Mouse (Mus musculus) CH12.LX (cell line): Measurements from ENCODE around the gene Avpi1. TPM values are rescaled to one million over a fixed set of nuclear protein-coding genes. Genes with fewer than 3 reads are reported as not detected.
A peak's percentile ranks its signal among the peaks of the same experiment; 100 is the strongest.

Source experiments
- DNase-seq: peaks from one replicate; pipeline ENCODE4 v3.0.0-alpha.2; 2013; ENCODE audit errors: extremely low read depth
- H3K27ac ChIP-seq: 2 replicates; pipeline ENCODE4 v1.5.1; 2012; ENCODE audit warnings: low read depth, mild to moderate bottlenecking, control low read depth, moderate library complexity; ENCODE audit not compliant: insufficient read depth
- H3K27me3 ChIP-seq: replicated peaks from 2 replicates; pipeline ENCODE3; 2012; ENCODE audit warnings: inconsistent platforms
- H3K36me3 ChIP-seq, 2 experiments: replicated peaks in 1 of 2; 2 replicates each; pipeline versions ENCODE3 to v1.6.1; 2012; ENCODE audit warnings: inconsistent platforms in 1 of 2, low read length in 1 of 2, mild to moderate bottlenecking in 1 of 2, mixed read lengths in 1 of 2, moderate library complexity in 1 of 2; ENCODE audit not compliant: control insufficient read depth in 1 of 2, insufficient read depth in 1 of 2
- H3K4me1 ChIP-seq, 2 experiments: 2 replicates each; pipeline ENCODE4 v1.6.1; 2012; ENCODE audit warnings: inconsistent platforms in 1 of 2, moderate library complexity in 1 of 2; ENCODE audit not compliant: insufficient read depth in 2 of 2, control insufficient read depth in 1 of 2
- H3K4me2 ChIP-seq: 2 replicates; pipeline ENCODE4 v1.6.1; 2012; ENCODE audit warnings: low read depth, mild to moderate bottlenecking, control low read depth; ENCODE audit not compliant: poor library complexity, insufficient read depth, severe bottlenecking
- H3K4me3 ChIP-seq, 3 experiments: fragments of 150-350 bp in 1 of 3; sonication (generic) in 1 of 3; replicated peaks in 1 of 3; 2 replicates each; pipeline versions ENCODE3 to v1.5.1; 2011 to 2012; ENCODE audit warnings: low read depth in 2 of 3, low read length in 2 of 3, mild to moderate bottlenecking in 2 of 3, moderate library complexity in 2 of 3, control low read depth in 1 of 3, improper control_type of control experiment in 1 of 3, inconsistent platforms in 1 of 3, mixed read lengths in 1 of 3; ENCODE audit not compliant: poor library complexity in 1 of 3
- H3K79me2 ChIP-seq: replicated peaks from 2 replicates; pipeline ENCODE4 v1.6.1; 2012; ENCODE audit warnings: mild to moderate bottlenecking, moderate library complexity; ENCODE audit not compliant: control insufficient read depth, poor library complexity, insufficient read depth, severe bottlenecking; ENCODE audit errors: extremely low read depth
- H3K9ac ChIP-seq: 2 replicates; pipeline ENCODE4 v1.6.1; 2012; ENCODE audit warnings: low read depth, mild to moderate bottlenecking, control low read depth, moderate library complexity; ENCODE audit not compliant: insufficient read depth
- H3K9me3 ChIP-seq: replicated peaks from 2 replicates; pipeline ENCODE3; 2012; ENCODE audit warnings: low read length, inconsistent platforms, mixed read lengths
- BHLHE40 ChIP-seq: IDR thresholded peaks from 2 replicates; pipeline ENCODE4 v1.6.1; 2011; ENCODE audit warnings: mild to moderate bottlenecking, low read depth, low read length, improper control_type of control experiment
- CHD1 ChIP-seq: IDR thresholded peaks from 2 replicates; pipeline ENCODE4 v1.6.1; 2012; ENCODE audit warnings: low read depth, low read length, improper control_type of control experiment, inconsistent platforms
- CHD2 ChIP-seq: IDR thresholded peaks from 2 replicates; pipeline ENCODE4 v1.6.1; 2011; ENCODE audit warnings: low read length, improper control_type of control experiment
- CTCF ChIP-seq, 2 experiments: IDR thresholded peaks in 1 of 2; conservative IDR thresholded peaks in 1 of 2; 2 replicates each; pipeline ENCODE4 v1.5.1; 2011 to 2012; ENCODE audit warnings: low read depth in 2 of 2, low read length in 2 of 2, improper control_type of control experiment in 1 of 2, inconsistent platforms in 1 of 2, mild to moderate bottlenecking in 1 of 2, moderate library complexity in 1 of 2
- E2F4 ChIP-seq: IDR thresholded peaks from 2 replicates; pipeline ENCODE4 v1.6.1; 2011; ENCODE audit warnings: low read depth, low read length, improper control_type of control experiment; ENCODE audit not compliant: insufficient replicate concordance
- ELF1 ChIP-seq: IDR thresholded peaks from 2 replicates; pipeline ENCODE4 v1.6.1; 2014; ENCODE audit warnings: low read depth, mild to moderate bottlenecking, inconsistent platforms, low read length, improper control_type of control experiment
- HCFC1 ChIP-seq: IDR thresholded peaks from 2 replicates; pipeline ENCODE4 v1.6.1; 2012; ENCODE audit warnings: low read depth, mild to moderate bottlenecking, inconsistent platforms, low read length, improper control_type of control experiment
- IRF4 ChIP-seq: IDR thresholded peaks from 2 replicates; pipeline ENCODE4 v1.6.1; 2014; ENCODE audit warnings: low read depth, mild to moderate bottlenecking, inconsistent platforms, low read length, improper control_type of control experiment
- KAT2A ChIP-seq: IDR thresholded peaks from 2 replicates; pipeline ENCODE4 v1.6.1; 2012; ENCODE audit warnings: low read length, improper control_type of control experiment, inconsistent platforms; ENCODE audit not compliant: insufficient replicate concordance
- MAX ChIP-seq: IDR thresholded peaks from 2 replicates; pipeline ENCODE4 v1.6.1; 2011; ENCODE audit warnings: low read length, improper control_type of control experiment
- MEF2A ChIP-seq: IDR thresholded peaks from 2 replicates; pipeline ENCODE4 v1.6.1; 2014; ENCODE audit warnings: low read depth, mild to moderate bottlenecking, inconsistent platforms, low read length, improper control_type of control experiment, borderline replicate concordance
- MXI1 ChIP-seq: IDR thresholded peaks from 2 replicates; pipeline ENCODE4 v1.6.1; 2011; ENCODE audit warnings: mild to moderate bottlenecking, low read depth, low read length, improper control_type of control experiment
- NRF1 ChIP-seq: IDR thresholded peaks from 2 replicates; pipeline ENCODE4 v1.6.1; 2014; ENCODE audit warnings: low read depth, mild to moderate bottlenecking, inconsistent platforms, low read length, improper control_type of control experiment, moderate library complexity
- PAX5 ChIP-seq: IDR thresholded peaks from 2 replicates; pipeline ENCODE4 v1.6.1; 2012; ENCODE audit warnings: low read length, inconsistent platforms, mixed read lengths
- POLR2A ChIP-seq: IDR thresholded peaks from 2 replicates; pipeline ENCODE4 v1.6.1; 2011; ENCODE audit warnings: low read depth, mild to moderate bottlenecking, improper control_type of control experiment, low read length
- POLR2AphosphoS2 ChIP-seq: IDR thresholded peaks from 2 replicates; pipeline ENCODE4 v1.6.1; 2011; ENCODE audit warnings: low read depth, low read length, improper control_type of control experiment
- RCOR1 ChIP-seq: conservative IDR thresholded peaks from 2 replicates; pipeline ENCODE4 v1.6.1; 2012; ENCODE audit warnings: low read depth, mild to moderate bottlenecking, inconsistent platforms, low read length, improper control_type of control experiment
- SIN3A ChIP-seq: IDR thresholded peaks from 2 replicates; pipeline ENCODE4 v1.6.1; 2012; ENCODE audit warnings: low read length, improper control_type of control experiment, inconsistent platforms
- SMC3 ChIP-seq: IDR thresholded peaks from 2 replicates; pipeline ENCODE4 v1.6.1; 2011; ENCODE audit warnings: low read depth, low read length, improper control_type of control experiment
- TCF12 ChIP-seq: IDR thresholded peaks from 2 replicates; pipeline ENCODE4 v1.6.1; 2014; ENCODE audit warnings: low read depth, mild to moderate bottlenecking, inconsistent platforms, low read length, improper control_type of control experiment
- UBTF ChIP-seq: IDR thresholded peaks from 2 replicates; pipeline ENCODE4 v1.6.1; 2012; ENCODE audit warnings: low read depth, mild to moderate bottlenecking, inconsistent platforms, low read length, improper control_type of control experiment, moderate library complexity
- USF1 ChIP-seq: IDR thresholded peaks from 2 replicates; pipeline ENCODE4 v1.6.1; 2014; ENCODE audit warnings: low read depth, mild to moderate bottlenecking, inconsistent platforms, low read length, improper control_type of control experiment
- ZC3H11A ChIP-seq: IDR thresholded peaks from 2 replicates; pipeline ENCODE4 v1.6.1; 2012; ENCODE audit warnings: low read depth, mild to moderate bottlenecking, inconsistent platforms, low read length, improper control_type of control experiment
- ZNF384 ChIP-seq: IDR thresholded peaks from 2 replicates; pipeline ENCODE4 v1.6.1; 2012; ENCODE audit warnings: low read depth, low read length, improper control_type of control experiment, inconsistent platforms
- dilution Hi-C: fragments of 300-500 bp; cut with MboI; formaldehyde crosslinking; loops from 2 replicates; pipeline ENCODE4 v1.14.3; 2020; ENCODE audit warnings: low sequenced_read_pairs; ENCODE audit not compliant: extremely low pct_unique_long_range_greater_than_20kb, extremely low pct_ligation_motif_present
- in situ Hi-C: fragments of 300-500 bp; cut with MboI; formaldehyde crosslinking; loops from 3 replicates; pipeline ENCODE4 v1.14.3; 2019; ENCODE audit warnings: low sequenced_read_pairs, low pct_ligation_motif_present, low pct_unique_long_range_greater_than_20kb, mixed read lengths
- polyA plus RNA-seq: library from polyadenylated mRNA; unstranded; fragments of >175 nt; gene quantifications from 2 replicates; pipeline ENCODE4 v1.2.1, GENCODE M21; 2012; ENCODE audit warnings: low read depth; ENCODE audit not compliant: insufficient read length
- total RNA-seq, 2 experiments: library from RNA; depleted of rRNA; stranded (reverse); fragments of 300-350 nt in 1 of 2; fragments of >200 nt in 1 of 2; gene quantifications; 2 replicates each; pipeline ENCODE4 v1.2.3; 2012 to 2014

Avpi1 gene
- total and polyA plus RNA-seq, 3 experiments: 5.9 to 9.3 (median 9.0) TPM

DNA sequence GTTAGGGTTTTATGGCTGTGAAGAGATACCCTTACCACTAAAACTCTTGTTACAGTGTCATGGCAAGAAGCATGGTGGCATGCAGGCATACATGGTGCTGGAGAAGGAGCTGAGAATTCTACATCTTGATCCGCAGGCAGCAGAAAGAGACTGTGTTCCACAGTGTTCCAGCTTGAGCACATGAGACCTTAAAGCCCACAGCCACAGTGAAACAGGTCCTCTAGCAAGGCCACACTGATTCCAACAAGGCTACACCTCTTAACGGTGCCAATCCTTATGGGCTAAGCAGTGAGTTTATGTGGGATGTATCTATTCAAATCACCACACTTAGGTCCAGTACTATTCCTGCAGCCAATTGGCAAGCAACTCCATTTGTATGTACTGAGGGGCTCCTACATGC is 16.9 kb upstream of the Avpi1 start:
- no peak for TF ChIP-seq MXI1
- no peak for TF ChIP-seq CTCF (conservative IDR thresholded peaks at IDR 0.05 in 1 of 2, IDR thresholded peaks at IDR 0.05 in 1 of 2; ENCODE audit: low read depth in 2 of 2, low read length in 2 of 2)
- TF ChIP-seq POLR2A: no peak
- dilution Hi-C loops: no loop called here
- Histone ChIP-seq H3K79me2 (no peaks in the 10 kb centered on the region), H3K4me2 (no peak overlapping the region), H3K36me3 (no peaks in the 10 kb centered on the region), H3K4me3 (no peak overlapping the region), H3K4me1 (peaks cover 4 to 14% of the 10 kb centered on the region in 2 experiments; a peak in 2 of 4 replicates), H3K27me3 (peaks cover 3% of the 10 kb centered on the region), H3K9me3 (peaks cover 11% of the 10 kb centered on the region), H3K9ac (no peak overlapping the region), H3K27ac (no peak overlapping the region)
- in situ Hi-C loops: no loop called here
- DNase-seq: no peak

- in situ Hi-C loops (no loop called here), dilution Hi-C loops (no loop called here)
- Histone ChIP-seq H3K4me2 (no peak overlapping the region), H3K4me3 (no peak overlapping the region), H3K9me3 (peaks cover 11% of the 10 kb centered on the region), H3K36me3 (no peaks in the 10 kb centered on the region), H3K27ac (no peak overlapping the region), H3K27me3 (peaks cover 3% of the 10 kb centered on the region), H3K4me1 (peaks cover 4 to 17% of the 10 kb centered on the region in 2 experiments; a peak in 2 of 4 replicates), H3K9ac (no peak overlapping the region), H3K79me2 (no peaks in the 10 kb centered on the region)
- TF ChIP-seq ZC3H11A (no peak), KAT2A (no peak), MAX (no peak), HCFC1 (no peak), CTCF (conservative IDR thresholded peaks at IDR 0.05 in 1 of 2, IDR thresholded peaks at IDR 0.05 in 1 of 2; ENCODE audit: low read depth in 2 of 2, low read length in 2 of 2) (no peak), IRF4 (no peak), POLR2A (no peak), ELF1 (no peak), CHD1 (no peak), NRF1 (no peak), E2F4 (no peak)
- no peak for DNase-seq
These were observed 16.4 kb upstream of the Avpi1 start for GRCm38 (mm10) chr19:42145210-42145609.

GRCm38 (mm10) chr19:42144541-42145167 is 15.8 kb upstream of the Avpi1 start:
- Histone ChIP-seq H3K27ac (no peak overlapping the region), H3K4me3 (no peak overlapping the region), H3K4me1 (peaks cover 4 to 22% of the 10 kb centered on the region in 2 experiments; a peak in 2 of 4 replicates), H3K27me3 (peaks cover 3% of the 10 kb centered on the region), H3K4me2 (peak overlapping the region; percentile 64; the same call in 1 of the 2 replicates), H3K9ac (no peak overlapping the region), H3K36me3 (no peaks in the 10 kb centered on the region), H3K79me2 (no peaks in the 10 kb centered on the region), H3K9me3 (peaks cover 11% of the 10 kb centered on the region)
- dilution Hi-C loops (no loop called here), in situ Hi-C loops (no loop called here)
- DNase-seq: peak; percentile 86
- TF ChIP-seq CTCF (conservative IDR thresholded peaks at IDR 0.05 in 1 of 2, IDR thresholded peaks at IDR 0.05 in 1 of 2; ENCODE audit: low read depth in 2 of 2, low read length in 2 of 2): peak; percentile 53 to 88; a peak in 3 of 4 replicates
- TF ChIP-seq MAX: no peak
- TF ChIP-seq ELF1: no peak
- TF ChIP-seq ZC3H11A: peak; percentile 36
- TF ChIP-seq POLR2AphosphoS2: no peak
- TF ChIP-seq SIN3A: no peak
- no peak for TF ChIP-seq USF1
- no peak for TF ChIP-seq RCOR1
- peak; percentile 87 for TF ChIP-seq SMC3
- TF ChIP-seq PAX5: no peak
- no peak for TF ChIP-seq CHD2
- no peak for TF ChIP-seq HCFC1
- no peak for TF ChIP-seq BHLHE40
- peak; percentile 51; the same call in 1 of the 2 replicates for TF ChIP-seq UBTF
- TF ChIP-seq TCF12: no peak
- TF ChIP-seq KAT2A: no peak
- peak; percentile 99 for TF ChIP-seq ZNF384
- 0 out of 2 replicates have a peak, but pooled peaks have one; percentile 11 for TF ChIP-seq MEF2A
- TF ChIP-seq POLR2A: no peak
